Mouse (Mus musculus) stomach, embryonic 15.5 days (tissue): ENCODE data around the gene B3gat1. TPM values are rescaled to one million over a fixed set of nuclear protein-coding genes. Genes with fewer than 3 reads are reported as not detected.

Experiments used
- ATAC-seq: fragments of 200-750 bp; cut with Nextera tagmentation; 2 replicates; pipeline ENCODE4 v1.8.0; 2017; ENCODE audit warnings: low read depth, moderate number of reproducible peaks, moderate TSS enrichment; ENCODE audit not compliant: insufficient read depth, low FRiP score
- H3K27ac ChIP-seq: fragments of 300-500 bp; sonication (generic); 2 replicates; pipeline ENCODE4 v1.5.1; 2015; ENCODE audit warnings: mild to moderate bottlenecking, inconsistent platforms
- H3K27me3 ChIP-seq: fragments of 300-500 bp; sonication (generic); replicated peaks from 2 replicates; pipeline ENCODE4 v1.6.1; 2015; ENCODE audit warnings: inconsistent platforms
- H3K36me3 ChIP-seq: fragments of 300-500 bp; sonication (generic); 2 replicates; pipeline ENCODE4 v1.6.1; 2015; ENCODE audit warnings: inconsistent platforms
- H3K4me1 ChIP-seq: fragments of 300-500 bp; sonication (generic); 2 replicates; pipeline ENCODE4 v1.6.1; 2015; ENCODE audit warnings: inconsistent platforms
- H3K4me2 ChIP-seq: fragments of 300-500 bp; sonication (generic); 2 replicates; pipeline ENCODE4 v1.6.1; 2015; ENCODE audit warnings: mild to moderate bottlenecking, inconsistent platforms
- H3K4me3 ChIP-seq: fragments of 300-500 bp; sonication (generic); replicated peaks from 2 replicates; pipeline ENCODE4 v1.5.1; 2015; ENCODE audit warnings: inconsistent platforms
- H3K9ac ChIP-seq: fragments of 300-500 bp; sonication (generic); 2 replicates; pipeline ENCODE4 v1.6.1; 2015; ENCODE audit warnings: inconsistent platforms
- H3K9me3 ChIP-seq: fragments of 300-500 bp; sonication (generic); 2 replicates; pipeline ENCODE4 v1.6.1; 2016; ENCODE audit warnings: inconsistent platforms
- WGBS: fragments of 180-500 bp; shearing (Covaris S2); methylation state at CpG from one replicate; pipeline ENCODE4 v1.1.7; 2015; 5-methylcytosine and 5-hydroxymethylcytosine counted together
- polyA plus RNA-seq: library from polyadenylated mRNA; unstranded; fragments of >200 nt; fragmentation: Nextera tagmentation; extraction: Ambion mirVana; gene quantifications from 2 replicates; pipeline ENCODE4 v1.2.1, GENCODE M21; 2015

The B3gat1 gene
- 0.23 and 0.27 TPM in 2 replicates for polyA plus RNA-seq

GRCm38 (mm10) chr9:26733206-26733891 lies at the start of gene B3gat1:
Gene B3gat1 (plus strand): TSS chr9:26733728.
- H3K27me3 ChIP-seq, result peaks cover 34% of the 10 kb centered on the region
- peak within 1 kb of the TSS; percentile 43 for H3K4me3 ChIP-seq
- no peaks in the 10 kb centered on the region for H3K36me3 ChIP-seq
- H3K9me3 ChIP-seq, result no peaks in the 10 kb centered on the region
- no peak within 1 kb of the TSS for H3K27ac ChIP-seq
- 0 out of 2 replicates have a peak, but pooled peaks cover 9% of the 10 kb centered on the region for H3K4me1 ChIP-seq
- H3K9ac ChIP-seq, result no peak within 1 kb of the TSS
- peak; percentile 47; the same call in 1 of the 2 replicates for ATAC-seq
- WGBS, result 2% methylated on average over 46 of the region's 65 CpGs
- peak within 1 kb of the TSS; percentile 81 for H3K4me2 ChIP-seq

- Histone ChIP-seq H3K9me3 (no peaks in the 10 kb centered on the region), H3K9ac (no peak overlapping the region), H3K27ac (no peak overlapping the region), H3K27me3 (no peaks in the 10 kb centered on the region), H3K4me1 (no peaks in the 10 kb centered on the region), H3K4me2 (no peak overlapping the region), H3K4me3 (no peak overlapping the region), H3K36me3 (no peaks in the 10 kb centered on the region)
- no peak for ATAC-seq
- WGBS, result 65% methylated on average over 1 of the region's 1 CpGs
These were observed 44.4 kb upstream of the B3gat1 start for GRCm38 (mm10) chr9:26689171-26689570.

- H3K4me2 ChIP-seq, result no peak overlapping the region
- H3K27me3 ChIP-seq, result no peaks in the 10 kb centered on the region
- no peaks in the 10 kb centered on the region for H3K9me3 ChIP-seq
- H3K36me3 ChIP-seq, result no peaks in the 10 kb centered on the region
- no peak overlapping the region for H3K4me3 ChIP-seq
- WGBS, result 50% methylated on average over 7 of the region's 7 CpGs
- no peaks in the 10 kb centered on the region for H3K4me1 ChIP-seq
- ATAC-seq, result no peak
- no peak overlapping the region for H3K27ac ChIP-seq
- H3K9ac ChIP-seq, result no peak overlapping the region
These were observed 43.4 kb upstream of the B3gat1 start for GRCm38 (mm10) chr9:26689956-26690698.

GRCm38 (mm10) chr9:26692641-26693040 lies 40.9 kb upstream of the B3gat1 start:
- no peaks in the 10 kb centered on the region for H3K27me3 ChIP-seq
- no peaks in the 10 kb centered on the region for H3K9me3 ChIP-seq
- no peak for ATAC-seq
- H3K36me3 ChIP-seq, result no peaks in the 10 kb centered on the region
- H3K4me3 ChIP-seq, result no peak overlapping the region
- no peak overlapping the region for H3K27ac ChIP-seq
- H3K9ac ChIP-seq, result no peak overlapping the region
- 79% methylated on average over 4 of the region's 4 CpGs for WGBS
- no peak overlapping the region for H3K4me2 ChIP-seq
- H3K4me1 ChIP-seq, result no peaks in the 10 kb centered on the region

GRCm38 (mm10) chr9:26694656-26695055 lies 38.9 kb upstream of the B3gat1 start:
- Histone ChIP-seq H3K9me3 (no peaks in the 10 kb centered on the region), H3K27ac (no peak overlapping the region), H3K36me3 (no peaks in the 10 kb centered on the region), H3K4me1 (no peaks in the 10 kb centered on the region), H3K27me3 (no peaks in the 10 kb centered on the region), H3K4me2 (no peak overlapping the region), H3K9ac (no peak overlapping the region), H3K4me3 (no peak overlapping the region)
- ATAC-seq, result no peak
- 78% methylated on average over 3 of the region's 3 CpGs for WGBS

GRCm38 (mm10) chr9:26695178-26695577 lies 38.4 kb upstream of the B3gat1 start:
- no peak overlapping the region for H3K27ac ChIP-seq
- no peaks in the 10 kb centered on the region for H3K36me3 ChIP-seq
- no peak for ATAC-seq
- no peak overlapping the region for H3K4me3 ChIP-seq
- no peaks in the 10 kb centered on the region for H3K4me1 ChIP-seq
- no peaks in the 10 kb centered on the region for H3K9me3 ChIP-seq
- H3K9ac ChIP-seq, result no peak overlapping the region
- H3K4me2 ChIP-seq, result no peak overlapping the region
- WGBS, result 85% methylated on average over 5 of the region's 5 CpGs
- H3K27me3 ChIP-seq, result no peaks in the 10 kb centered on the region

- no peak overlapping the region for H3K27ac ChIP-seq
- WGBS, result 74% methylated on average over 2 of the region's 2 CpGs
- H3K4me3 ChIP-seq, result no peak overlapping the region
- ATAC-seq, result no peak
- no peak overlapping the region for H3K9ac ChIP-seq
- no peaks in the 10 kb centered on the region for H3K27me3 ChIP-seq
- H3K4me1 ChIP-seq, result no peaks in the 10 kb centered on the region
- H3K9me3 ChIP-seq, result no peaks in the 10 kb centered on the region
- H3K4me2 ChIP-seq, result no peak overlapping the region
- H3K36me3 ChIP-seq, result no peaks in the 10 kb centered on the region
These were observed 35.2 kb upstream of the B3gat1 start for GRCm38 (mm10) chr9:26698286-26698685.

GRCm38 (mm10) chr9:26700329-26700728 lies 33.2 kb upstream of the B3gat1 start:
- Histone ChIP-seq H3K36me3 (no peaks in the 10 kb centered on the region), H3K27ac (no peak overlapping the region), H3K4me1 (no peaks in the 10 kb centered on the region), H3K9ac (no peak overlapping the region), H3K27me3 (no peaks in the 10 kb centered on the region), H3K4me2 (no peak overlapping the region), H3K4me3 (no peak overlapping the region), H3K9me3 (no peaks in the 10 kb centered on the region)
- ATAC-seq, result no peak
- 83% methylated on average over 2 of the region's 2 CpGs for WGBS

GRCm38 (mm10) chr9:26718388-26718787 lies 15.1 kb upstream of the B3gat1 start:
- Histone ChIP-seq H3K27ac (no peak overlapping the region), H3K27me3 (no peaks in the 10 kb centered on the region), H3K4me1 (no peaks in the 10 kb centered on the region), H3K9me3 (no peaks in the 10 kb centered on the region), H3K4me3 (no peak overlapping the region), H3K36me3 (no peaks in the 10 kb centered on the region), H3K4me2 (no peak overlapping the region), H3K9ac (no peak overlapping the region)
- no peak for ATAC-seq
- 51% methylated on average over 3 of the region's 3 CpGs for WGBS

- no peak overlapping the region for H3K4me3 ChIP-seq
- no peak for ATAC-seq
- no peak overlapping the region for H3K9ac ChIP-seq
- 73% methylated on average over 7 of the region's 7 CpGs for WGBS
- no peaks in the 10 kb centered on the region for H3K4me1 ChIP-seq
- H3K36me3 ChIP-seq, result no peaks in the 10 kb centered on the region
- H3K27me3 ChIP-seq, result no peaks in the 10 kb centered on the region
- H3K4me2 ChIP-seq, result no peak overlapping the region
- H3K27ac ChIP-seq, result no peak overlapping the region
- H3K9me3 ChIP-seq, result no peaks in the 10 kb centered on the region
These were observed 11.8 kb upstream of the B3gat1 start for GRCm38 (mm10) chr9:26721771-26722170.

GRCm38 (mm10) chr9:26725709-26726108 lies 7.8 kb upstream of the B3gat1 start:
- Histone ChIP-seq H3K4me2 (no peak overlapping the region), H3K27ac (no peak overlapping the region), H3K9ac (no peak overlapping the region), H3K36me3 (no peaks in the 10 kb centered on the region), H3K4me1 (no peaks in the 10 kb centered on the region), H3K9me3 (no peaks in the 10 kb centered on the region), H3K4me3 (no peak overlapping the region), H3K27me3 (no peaks in the 10 kb centered on the region)
- no peak for ATAC-seq
- 85% methylated on average over 3 of the region's 3 CpGs for WGBS

- no peak overlapping the region for H3K27ac ChIP-seq
- no peaks in the 10 kb centered on the region for H3K36me3 ChIP-seq
- 36% methylated on average over 2 of the region's 2 CpGs for WGBS
- no peaks in the 10 kb centered on the region for H3K9me3 ChIP-seq
- no peak for ATAC-seq
- 0 out of 2 replicates have a peak, but pooled peaks cover 7% of the 10 kb centered on the region for H3K27me3 ChIP-seq
- H3K9ac ChIP-seq, result no peak overlapping the region
- H3K4me3 ChIP-seq, result no peak overlapping the region
- no peaks in the 10 kb centered on the region for H3K4me1 ChIP-seq
- H3K4me2 ChIP-seq, result no peak overlapping the region
These were observed 6.1 kb upstream of the B3gat1 start for GRCm38 (mm10) chr9:26727445-26727844.
